Mouse (Mus musculus) ES-E14 (cell line): Measurements from ENCODE around the gene Slc25a33. TPM values are rescaled to one million over a fixed set of nuclear protein-coding genes. Genes with fewer than 3 reads are reported as not detected.
A peak's percentile ranks its signal among the peaks of the same experiment; 100 is the strongest.

Source experiments
- DNase-seq: peaks from one replicate; pipeline ENCODE4 v3.0.0-alpha.2; 2013; ENCODE audit warnings: low read depth, low spot score
- H3K27ac ChIP-seq: 2 replicates; pipeline ENCODE4 v1.5.1; 2012; ENCODE audit warnings: low read depth, mild to moderate bottlenecking, low read length, moderate library complexity, mixed read lengths; ENCODE audit not compliant: poor library complexity, insufficient read depth, severe bottlenecking
- H3K36me3 ChIP-seq: 2 replicates; pipeline ENCODE4 v1.6.1; 2012; ENCODE audit warnings: mild to moderate bottlenecking, low read length, moderate library complexity, mixed read lengths; ENCODE audit not compliant: control insufficient read depth, poor library complexity, insufficient read depth, severe bottlenecking
- H3K4me1 ChIP-seq, 2 experiments: fragments of 150-350 bp in 1 of 2; sonication (generic) in 1 of 2; 2 replicates each; pipeline ENCODE4 v1.6.1; 2012; ENCODE audit warnings: low read length in 2 of 2, mild to moderate bottlenecking in 1 of 2, mixed read lengths in 1 of 2; ENCODE audit not compliant: control insufficient read depth in 2 of 2, insufficient read depth in 2 of 2, poor library complexity in 1 of 2
- H3K4me3 ChIP-seq, 2 experiments: fragments of 150-350 bp in 1 of 2; sonication (generic) in 1 of 2; 2 replicates each; pipeline ENCODE4 v1.5.1; 2012; ENCODE audit warnings: low read length in 2 of 2, low read depth in 1 of 2, mild to moderate bottlenecking in 1 of 2, mixed read lengths in 1 of 2; ENCODE audit not compliant: insufficient read depth in 1 of 2, poor library complexity in 1 of 2, severe bottlenecking in 1 of 2
- H3K9ac ChIP-seq: 2 replicates; pipeline ENCODE4 v1.6.1; 2012; ENCODE audit warnings: low read depth, mild to moderate bottlenecking, low read length, mixed read lengths; ENCODE audit not compliant: poor library complexity, insufficient read depth, severe bottlenecking
- H3K9me3 ChIP-seq: fragments of 150-350 bp; sonication (generic); 2 replicates; pipeline ENCODE4 v1.6.1; 2012; ENCODE audit warnings: low read depth, mild to moderate bottlenecking, low read length; ENCODE audit not compliant: control insufficient read depth, insufficient read depth
- CHD2 ChIP-seq: IDR thresholded peaks from 2 replicates; pipeline ENCODE4 v1.6.1; 2014; ENCODE audit warnings: mild to moderate bottlenecking, low read depth, low read length, inconsistent platforms
- HCFC1 ChIP-seq: IDR thresholded peaks from 2 replicates; pipeline ENCODE4 v1.6.1; 2012; ENCODE audit warnings: low read length, inconsistent platforms, borderline replicate concordance; ENCODE audit not compliant: insufficient read depth
- MAFK ChIP-seq: IDR thresholded peaks from 2 replicates; pipeline ENCODE4 v1.6.1; 2014; ENCODE audit warnings: mild to moderate bottlenecking, low read depth, low read length, inconsistent platforms; ENCODE audit not compliant: insufficient read depth
- ZC3H11A ChIP-seq: IDR thresholded peaks from 2 replicates; pipeline ENCODE4 v1.6.1; 2012; ENCODE audit warnings: low read depth, mild to moderate bottlenecking, inconsistent platforms, low read length, borderline replicate concordance
- ZNF384 ChIP-seq: IDR thresholded peaks from 2 replicates; pipeline ENCODE4 v1.6.1; 2012; ENCODE audit warnings: low read depth, low read length, inconsistent platforms
- in situ Hi-C, 2 experiments: fragments of 600-800 bp; cut with MboI; formaldehyde crosslinking; loops; one replicate each; pipeline ENCODE4 v1.15.1; 2025; ENCODE audit warnings: low sequenced_read_pairs in 2 of 2, inconsistent platforms in 1 of 2; ENCODE audit not compliant: unreplicated experiment in 2 of 2
- total RNA-seq: library from RNA; depleted of rRNA; stranded (reverse); fragments of 300-350 nt; gene quantifications from 2 replicates; pipeline ENCODE4 v1.2.3, GENCODE M21; 2012

The Slc25a33 gene
- total RNA-seq, 1 experiment = 12.2 TPM

GRCm38 (mm10) chr4:149732800-149733199 lies 41.3 kb downstream of the Slc25a33 start:
- no peak for DNase-seq
- H3K9me3 ChIP-seq = no peaks in the 10 kb centered on the region
- TF ChIP-seq MAFK (no peak), ZNF384 (no peak)
- H3K36me3 ChIP-seq = peaks cover 30% of the 10 kb centered on the region
- no peak overlapping the region for H3K9ac ChIP-seq
- H3K4me1 ChIP-seq = peaks cover 0 to 26% of the 10 kb centered on the region in 2 experiments; a peak in 2 of 4 replicates
- H3K27ac ChIP-seq = no peak overlapping the region
- in situ Hi-C loops = no loop called here
- no peak overlapping the region for H3K4me3 ChIP-seq

DNA sequence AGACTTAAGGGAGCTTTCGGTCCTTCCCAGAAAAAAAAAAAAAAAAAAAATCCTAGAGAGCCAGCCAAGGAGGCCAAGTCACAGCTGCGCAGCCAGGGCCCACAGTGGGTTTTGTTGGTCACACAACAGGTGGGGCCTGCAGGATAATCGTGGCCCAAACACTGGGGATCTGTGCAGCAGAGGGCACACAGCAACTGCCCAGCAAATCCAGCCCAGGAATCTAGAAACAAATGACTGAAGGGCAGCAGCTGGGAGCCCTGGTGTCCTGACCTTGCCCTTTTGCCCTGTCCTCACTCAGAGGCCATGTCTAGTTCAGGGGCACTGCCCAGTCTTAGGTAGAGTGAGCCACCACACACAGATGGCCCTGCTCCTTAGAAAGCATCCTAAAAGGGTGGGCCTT lies 41.8 kb downstream of the Slc25a33 start:
- Histone ChIP-seq H3K4me1 (peaks cover 0 to 26% of the 10 kb centered on the region in 2 experiments; a peak in 2 of 4 replicates), H3K27ac (no peak overlapping the region), H3K4me3 (no peak overlapping the region), H3K36me3 (peaks cover 34% of the 10 kb centered on the region), H3K9me3 (no peaks in the 10 kb centered on the region), H3K9ac (no peak overlapping the region)
- in situ Hi-C loops = no loop called here
- no peak for DNase-seq
- TF ChIP-seq ZC3H11A = no peak
- no peak for TF ChIP-seq CHD2
- TF ChIP-seq ZNF384 = no peak
- no peak for TF ChIP-seq HCFC1
- no peak for TF ChIP-seq MAFK

DNA sequence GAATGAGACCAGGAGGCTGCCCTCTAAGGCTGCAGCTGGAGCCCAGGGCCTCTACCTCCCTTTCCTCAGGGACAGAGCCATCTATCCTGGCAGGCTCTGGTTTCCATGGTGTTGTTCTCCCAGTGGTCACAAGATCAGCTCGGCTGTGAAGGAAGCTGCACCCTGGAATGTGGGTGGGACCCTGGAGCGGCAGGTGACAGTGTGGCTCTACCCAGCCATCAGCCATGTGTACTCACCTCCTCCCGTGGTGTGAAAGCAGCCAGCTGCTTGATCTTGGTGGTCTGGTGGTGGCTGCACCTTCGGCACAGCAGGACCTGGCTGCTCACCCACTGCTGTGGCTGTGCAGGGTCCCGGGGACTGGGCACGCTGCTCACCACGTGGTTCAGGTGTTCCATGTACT lies 43.2 kb downstream of the Slc25a33 start:
- in situ Hi-C loops = no loop called here
- Histone ChIP-seq H3K4me1 (peaks cover 0 to 22% of the 10 kb centered on the region in 2 experiments; a peak in 2 of 4 replicates), H3K27ac (peak overlapping the region; percentile 7; the same call in 1 of the 2 replicates), H3K9ac (no peak overlapping the region), H3K4me3 (no peak overlapping the region), H3K9me3 (no peaks in the 10 kb centered on the region), H3K36me3 (peaks cover 44% of the 10 kb centered on the region)
- no peak for DNase-seq
- TF ChIP-seq HCFC1 (no peak), ZNF384 (no peak), CHD2 (no peak), ZC3H11A (no peak), MAFK (no peak)

DNA sequence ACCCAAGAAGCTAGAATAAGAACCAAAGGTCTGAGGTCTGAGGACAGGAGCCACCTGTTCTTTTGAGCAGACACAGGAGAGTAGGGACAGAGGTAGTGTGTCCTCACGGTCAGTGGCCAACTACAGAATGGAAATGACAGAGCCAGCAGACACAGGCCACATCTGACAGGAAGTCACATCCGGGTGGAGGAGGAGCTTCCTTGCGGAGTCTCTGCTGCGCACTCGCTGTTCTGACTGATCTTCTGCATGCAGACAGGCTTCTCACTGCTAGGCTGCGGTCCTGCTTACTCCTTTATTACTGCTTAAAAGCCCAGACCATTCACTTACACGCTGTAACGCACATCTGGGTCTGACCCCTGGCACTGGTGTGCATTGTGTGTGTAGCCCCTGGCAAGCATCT lies 45.3 kb downstream of the Slc25a33 start:
- no peak overlapping the region for H3K27ac ChIP-seq
- TF ChIP-seq ZNF384 = no peak
- TF ChIP-seq MAFK = no peak
- no peak for TF ChIP-seq CHD2
- no peak for TF ChIP-seq HCFC1
- no peak for TF ChIP-seq ZC3H11A
- DNase-seq = no peak
- H3K4me3 ChIP-seq = no peak overlapping the region
- no peaks in the 10 kb centered on the region for H3K9me3 ChIP-seq
- no peak overlapping the region for H3K9ac ChIP-seq
- H3K36me3 ChIP-seq = peaks cover 53% of the 10 kb centered on the region
- in situ Hi-C loops = no loop called here
- peaks cover 0 to 26% of the 10 kb centered on the region in 2 experiments; a peak in 2 of 4 replicates for H3K4me1 ChIP-seq

DNA sequence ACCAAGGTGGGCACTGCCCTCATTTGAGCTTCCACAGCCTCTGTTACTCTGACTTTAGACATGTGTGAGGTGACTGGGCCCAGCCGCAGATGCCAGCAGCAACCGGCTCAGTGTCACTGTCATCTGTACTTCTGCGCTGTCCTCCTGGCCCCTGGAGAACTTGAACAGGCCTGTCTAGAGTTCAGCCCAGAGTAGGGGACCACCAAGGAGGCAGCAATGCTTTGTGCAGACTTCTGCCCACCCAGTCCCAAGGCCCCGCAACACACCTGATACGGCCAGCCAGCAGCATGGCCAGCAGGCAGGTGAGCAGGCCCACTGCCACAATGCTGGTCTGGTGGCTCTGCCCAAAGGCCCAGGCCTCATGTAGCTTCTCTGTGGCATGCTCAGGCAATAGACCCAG lies 46.4 kb downstream of the Slc25a33 start:
- H3K4me1 ChIP-seq = peaks cover 0 to 22% of the 10 kb centered on the region in 2 experiments; a peak in 1 of 4 replicates
- no peaks in the 10 kb centered on the region for H3K9me3 ChIP-seq
- in situ Hi-C loops = no loop called here
- no peak overlapping the region for H3K4me3 ChIP-seq
- TF ChIP-seq HCFC1 = no peak
- no peak for TF ChIP-seq ZC3H11A
- no peak for TF ChIP-seq MAFK
- TF ChIP-seq CHD2 = no peak
- TF ChIP-seq ZNF384 = no peak
- no peak overlapping the region for H3K27ac ChIP-seq
- DNase-seq = no peak
- peaks cover 57% of the 10 kb centered on the region for H3K36me3 ChIP-seq
- no peak overlapping the region for H3K9ac ChIP-seq
